Mouse (Mus musculus): ENCODE measurements around the gene Mapk7. TPM values are rescaled to one million over a fixed set of nuclear protein-coding genes. Genes with fewer than 3 reads are reported as not detected.

Gene Mapk7
- 7.4 and 8.7 TPM in 2 replicates for polyA plus RNA-seq (2015; fragmentation: Nextera tagmentation; extraction: Ambion mirVana)

DNA sequence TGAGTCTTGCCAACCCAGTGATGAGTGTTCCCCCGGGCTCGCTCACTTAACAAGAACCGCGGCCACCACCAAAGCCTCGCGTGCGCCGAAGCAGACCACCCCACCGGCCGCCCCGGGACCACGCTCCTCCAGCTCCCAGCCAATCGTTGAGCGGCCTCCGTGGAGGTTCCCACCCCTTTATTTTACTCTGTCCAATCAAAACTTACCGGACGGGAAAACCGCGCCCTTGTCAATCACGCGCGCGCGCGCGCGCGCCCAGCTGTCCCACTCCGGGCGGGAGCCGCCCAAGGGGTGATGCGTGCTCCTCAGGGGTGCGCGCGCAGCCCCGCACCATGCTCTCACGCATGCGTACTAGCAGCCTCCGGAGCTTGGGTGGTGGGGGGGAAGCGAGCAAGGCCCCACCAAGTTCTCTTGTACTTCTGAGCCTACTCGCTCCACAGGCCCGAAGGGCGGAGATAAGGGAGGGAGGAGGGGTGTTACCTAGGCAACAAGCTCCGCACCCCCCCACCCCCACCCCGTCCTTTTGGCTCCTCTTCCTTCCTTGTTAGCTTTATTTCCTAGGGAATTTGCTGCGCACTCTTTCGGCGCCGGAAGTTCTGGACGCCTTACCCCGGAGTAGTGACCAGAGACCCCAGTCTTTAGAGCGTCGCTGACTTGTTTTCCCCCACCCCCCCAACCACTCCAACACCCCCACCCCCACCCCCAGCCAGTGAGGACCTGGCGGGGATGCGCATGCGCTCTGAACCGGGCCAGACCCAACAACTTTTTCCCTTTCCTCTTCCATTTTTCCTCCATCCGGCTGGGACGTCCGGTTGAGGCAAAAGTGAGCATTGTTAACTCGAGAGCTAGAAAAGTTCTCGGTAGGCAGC is at the start of gene Mapk7:
TSS of gene Mapk7 (minus strand) at position 278 of the 869 bp plus-strand sequence.
- WGBS (ENCODE audit: insufficient replicate concordance) = under 1% methylated on average over 61 of the region's 62 CpGs
- peak; percentile 97 for ATAC-seq (ENCODE audit: insufficient read depth)
- H3K4me1 ChIP-seq (replicated peaks) = peaks cover 24% of the 10 kb centered on the region

GRCm38 (mm10) chr11:61541106-61541505 is 46.9 kb upstream of the Mapk7 start:
- H3K27me3 ChIP-seq = 0 out of 2 replicates have a peak, but pooled peaks cover 4% of the 10 kb centered on the region
- H3K4me3 ChIP-seq (replicated peaks) = no peak overlapping the region
- no peaks in the 10 kb centered on the region for H3K4me1 ChIP-seq (replicated peaks)
- H3K27ac ChIP-seq (replicated peaks) = no peak overlapping the region
- H3K9ac ChIP-seq = no peak overlapping the region
- WGBS (ENCODE audit: insufficient replicate concordance) = 55% methylated on average over 2 of the region's 2 CpGs
- H3K9me3 ChIP-seq (replicated peaks) = no peaks in the 10 kb centered on the region
- no peaks in the 10 kb centered on the region; the same call in 1 of the 2 replicates for H3K36me3 ChIP-seq (replicated peaks)
- no peak overlapping the region for H3K4me2 ChIP-seq
- no peak for ATAC-seq (ENCODE audit: insufficient read depth)

More for the DNA sequence above, at the start of gene Mapk7:
- H3K9ac ChIP-seq = peak within 1 kb of the TSS; percentile 79
- peaks cover 26% of the 10 kb centered on the region for H3K36me3 ChIP-seq (replicated peaks)
- H3K4me3 ChIP-seq (replicated peaks) = peak within 1 kb of the TSS; percentile 84
- peak within 1 kb of the TSS; percentile 75 for H3K27ac ChIP-seq (replicated peaks)
- H3K27me3 ChIP-seq = no peaks in the 10 kb centered on the region
- peak within 1 kb of the TSS; percentile 97 for H3K4me2 ChIP-seq
- H3K9me3 ChIP-seq (replicated peaks) = no peaks in the 10 kb centered on the region

DNA sequence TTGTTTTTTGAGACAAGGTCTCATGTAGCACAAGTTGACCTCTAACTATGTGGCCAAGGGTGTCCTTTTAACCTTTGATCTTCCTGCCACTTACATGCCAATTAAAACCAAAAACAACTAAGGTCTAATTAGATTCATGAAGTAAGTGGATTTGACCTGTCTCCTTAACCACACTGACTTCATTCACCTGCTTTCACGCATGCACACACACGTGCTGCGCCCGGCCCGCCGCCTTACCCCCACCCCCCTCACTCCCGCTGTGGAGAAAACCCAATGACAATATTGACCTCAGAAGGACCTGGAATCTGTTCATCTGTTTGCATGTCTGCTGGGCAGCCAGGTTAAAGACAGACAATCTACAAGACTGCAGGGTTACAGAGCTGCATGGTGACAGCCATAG is 46.4 kb upstream of the Mapk7 start:
- H3K27me3 ChIP-seq = 0 out of 2 replicates have a peak, but pooled peaks cover 4% of the 10 kb centered on the region
- 69% methylated on average over 7 of the region's 7 CpGs for WGBS (ENCODE audit: insufficient replicate concordance)
- no peaks in the 10 kb centered on the region for H3K9me3 ChIP-seq (replicated peaks)
- no peak overlapping the region for H3K4me2 ChIP-seq
- ATAC-seq (ENCODE audit: insufficient read depth) = no peak
- no peaks in the 10 kb centered on the region; the same call in 1 of the 2 replicates for H3K36me3 ChIP-seq (replicated peaks)
- no peaks in the 10 kb centered on the region for H3K4me1 ChIP-seq (replicated peaks)
- H3K27ac ChIP-seq (replicated peaks) = no peak overlapping the region
- H3K9ac ChIP-seq = no peak overlapping the region
- H3K4me3 ChIP-seq (replicated peaks) = no peak overlapping the region

- 0 out of 2 replicates have a peak, but pooled peaks cover 4% of the 10 kb centered on the region for H3K27me3 ChIP-seq
- H3K4me2 ChIP-seq = no peak overlapping the region
- no peak overlapping the region for H3K27ac ChIP-seq (replicated peaks)
- H3K4me1 ChIP-seq (replicated peaks) = no peaks in the 10 kb centered on the region
- WGBS (ENCODE audit: insufficient replicate concordance) = 65% methylated on average over 3 of the region's 3 CpGs
- no peaks in the 10 kb centered on the region; the same call in 1 of the 2 replicates for H3K36me3 ChIP-seq (replicated peaks)
- no peaks in the 10 kb centered on the region for H3K9me3 ChIP-seq (replicated peaks)
- no peak overlapping the region for H3K4me3 ChIP-seq (replicated peaks)
- no peak overlapping the region for H3K9ac ChIP-seq
- ATAC-seq (ENCODE audit: insufficient read depth) = no peak
These were observed 43.2 kb upstream of the Mapk7 start for GRCm38 (mm10) chr11:61537362-61537761.

GRCm38 (mm10) chr11:61536952-61537351 is 42.7 kb upstream of the Mapk7 start:
- ATAC-seq (ENCODE audit: insufficient read depth) = no peak
- 30% methylated on average over 3 of the region's 3 CpGs for WGBS (ENCODE audit: insufficient replicate concordance)
- H3K4me2 ChIP-seq = no peak overlapping the region
- no peak overlapping the region for H3K9ac ChIP-seq
- H3K27ac ChIP-seq (replicated peaks) = no peak overlapping the region
- no peak overlapping the region for H3K4me3 ChIP-seq (replicated peaks)
- 0 out of 2 replicates have a peak, but pooled peaks cover 4% of the 10 kb centered on the region for H3K27me3 ChIP-seq
- H3K4me1 ChIP-seq (replicated peaks) = no peaks in the 10 kb centered on the region
- H3K36me3 ChIP-seq (replicated peaks) = no peaks in the 10 kb centered on the region; the same call in 1 of the 2 replicates
- H3K9me3 ChIP-seq (replicated peaks) = no peaks in the 10 kb centered on the region

GRCm38 (mm10) chr11:61535530-61535929 is 41.3 kb upstream of the Mapk7 start:
- H3K4me2 ChIP-seq = no peak overlapping the region
- H3K4me1 ChIP-seq (replicated peaks) = no peaks in the 10 kb centered on the region
- H3K9me3 ChIP-seq (replicated peaks) = no peaks in the 10 kb centered on the region
- no peak overlapping the region for H3K9ac ChIP-seq
- no peak overlapping the region for H3K4me3 ChIP-seq (replicated peaks)
- no peaks in the 10 kb centered on the region; the same call in 1 of the 2 replicates for H3K36me3 ChIP-seq (replicated peaks)
- WGBS (ENCODE audit: insufficient replicate concordance) = 37% methylated on average over 1 of the region's 1 CpGs
- 0 out of 2 replicates have a peak, but pooled peaks cover 4% of the 10 kb centered on the region for H3K27me3 ChIP-seq
- H3K27ac ChIP-seq (replicated peaks) = no peak overlapping the region
- no peak for ATAC-seq (ENCODE audit: insufficient read depth)

GRCm38 (mm10) chr11:61533571-61533970 is 39.4 kb upstream of the Mapk7 start:
- no peak overlapping the region for H3K27ac ChIP-seq (replicated peaks)
- no peaks in the 10 kb centered on the region for H3K4me1 ChIP-seq (replicated peaks)
- 32% methylated on average over 5 of the region's 5 CpGs for WGBS (ENCODE audit: insufficient replicate concordance)
- no peaks in the 10 kb centered on the region for H3K9me3 ChIP-seq (replicated peaks)
- no peak overlapping the region for H3K4me2 ChIP-seq
- H3K36me3 ChIP-seq (replicated peaks) = no peaks in the 10 kb centered on the region
- no peak for ATAC-seq (ENCODE audit: insufficient read depth)
- no peak overlapping the region for H3K9ac ChIP-seq
- H3K4me3 ChIP-seq (replicated peaks) = no peak overlapping the region
- no peaks in the 10 kb centered on the region for H3K27me3 ChIP-seq

GRCm38 (mm10) chr11:61532820-61533219 is 38.6 kb upstream of the Mapk7 start:
- Histone ChIP-seq H3K4me2 (no peak overlapping the region), H3K27ac (replicated peaks) (no peak overlapping the region), H3K4me1 (replicated peaks) (no peaks in the 10 kb centered on the region), H3K27me3 (no peaks in the 10 kb centered on the region), H3K36me3 (replicated peaks) (no peaks in the 10 kb centered on the region), H3K4me3 (replicated peaks) (no peak overlapping the region), H3K9ac (no peak overlapping the region), H3K9me3 (replicated peaks) (no peaks in the 10 kb centered on the region)
- WGBS (ENCODE audit: insufficient replicate concordance) = 60% methylated on average over 2 of the region's 2 CpGs
- ATAC-seq (ENCODE audit: insufficient read depth) = no peak

GRCm38 (mm10) chr11:61529268-61529713 is 35.1 kb upstream of the Mapk7 start:
- no peaks in the 10 kb centered on the region for H3K36me3 ChIP-seq (replicated peaks)
- H3K4me1 ChIP-seq (replicated peaks) = no peaks in the 10 kb centered on the region
- no peak overlapping the region for H3K4me3 ChIP-seq (replicated peaks)
- 42% methylated on average over 4 of the region's 4 CpGs for WGBS (ENCODE audit: insufficient replicate concordance)
- no peaks in the 10 kb centered on the region for H3K9me3 ChIP-seq (replicated peaks)
- no peak overlapping the region for H3K4me2 ChIP-seq
- H3K27ac ChIP-seq (replicated peaks) = no peak overlapping the region
- no peaks in the 10 kb centered on the region for H3K27me3 ChIP-seq
- no peak overlapping the region for H3K9ac ChIP-seq
- no peak for ATAC-seq (ENCODE audit: insufficient read depth)

DNA sequence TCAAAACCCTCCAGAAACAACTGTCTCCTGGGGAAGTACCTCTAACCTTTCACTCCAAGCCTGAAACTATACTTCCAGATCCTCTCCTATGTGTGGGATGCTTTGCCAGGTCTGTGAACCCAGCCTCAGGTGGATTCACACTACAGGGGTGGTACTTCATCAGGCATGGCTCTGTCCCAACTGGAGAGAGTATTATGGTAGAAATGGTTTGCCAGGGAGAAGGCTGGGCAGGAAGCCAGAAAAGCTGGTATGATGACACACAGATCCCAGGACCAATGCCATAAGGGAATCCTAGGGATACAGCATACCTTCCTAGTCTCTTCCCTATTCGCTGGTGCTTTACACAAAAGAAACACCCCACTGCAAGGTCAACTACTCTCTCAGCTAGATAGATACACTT is 32.7 kb upstream of the Mapk7 start:
- H3K9me3 ChIP-seq (replicated peaks) = no peaks in the 10 kb centered on the region
- no peaks in the 10 kb centered on the region for H3K27me3 ChIP-seq
- WGBS (ENCODE audit: insufficient replicate concordance) = 58% methylated on average over 1 of the region's 1 CpGs
- no peak overlapping the region for H3K9ac ChIP-seq
- H3K4me2 ChIP-seq = no peak overlapping the region
- H3K27ac ChIP-seq (replicated peaks) = no peak overlapping the region
- no peak overlapping the region for H3K4me3 ChIP-seq (replicated peaks)
- ATAC-seq (ENCODE audit: insufficient read depth) = no peak
- H3K4me1 ChIP-seq (replicated peaks) = no peaks in the 10 kb centered on the region
- H3K36me3 ChIP-seq (replicated peaks) = no peaks in the 10 kb centered on the region

- ATAC-seq (ENCODE audit: insufficient read depth) = no peak
- H3K4me3 ChIP-seq (replicated peaks) = no peak overlapping the region
- 69% methylated on average over 3 of the region's 3 CpGs for WGBS (ENCODE audit: insufficient replicate concordance)
These were observed 25.4 kb upstream of the Mapk7 start for GRCm38 (mm10) chr11:61519484-61520107.

More at GRCm38 (mm10) chr11:61519484-61520107, 25.4 kb upstream of the Mapk7 start:
- Histone ChIP-seq H3K36me3 (replicated peaks) (no peaks in the 10 kb centered on the region; the same call in 1 of the 2 replicates), H3K4me1 (replicated peaks) (no peaks in the 10 kb centered on the region), H3K4me2 (no peak overlapping the region), H3K27ac (replicated peaks) (no peak overlapping the region), H3K9me3 (replicated peaks) (no peaks in the 10 kb centered on the region), H3K9ac (no peak overlapping the region), H3K27me3 (no peaks in the 10 kb centered on the region)
